Mouse (Mus musculus) ovary, adult 18-20 months (tissue): ENCODE measurements around the gene Glt1d1.

Experiments used
- DNase-seq: peaks from one replicate; pipeline ENCODE4 v3.0.0; 2022; ENCODE audit warnings: low spot score, mixed read lengths

Glt1d1 gene

GRCm38 (mm10) chr5:127632167-127633145 is at the start of gene Glt1d1, which contains the start of gene Slc15a4:
Glt1d1 (plus strand) TSS chr5:127632262.
Slc15a4 (minus strand) TSS chr5:127632897.
- DNase-seq, result no peak

GRCm38 (mm10) chr5:127583658-127584057 is 48.4 kb upstream of the Glt1d1 start:
- DNase-seq, result no peak

GRCm38 (mm10) chr5:127587854-127588253 is 44.2 kb upstream of the Glt1d1 start:
- DNase-seq, result no peak

- DNase-seq, result no peak
Measured at GRCm38 (mm10) chr5:127592406-127592805, 39.7 kb upstream of the Glt1d1 start.

- DNase-seq, result no peak
Measured at GRCm38 (mm10) chr5:127592854-127593253, 39.2 kb upstream of the Glt1d1 start.

GRCm38 (mm10) chr5:127595676-127596075 is 36.4 kb upstream of the Glt1d1 start:
- DNase-seq, result no peak

GRCm38 (mm10) chr5:127596862-127597261 is 35.2 kb upstream of the Glt1d1 start:
- DNase-seq, result no peak

- no peak for DNase-seq
Measured at GRCm38 (mm10) chr5:127602996-127603395, 29.1 kb upstream of the Glt1d1 start.

GRCm38 (mm10) chr5:127607507-127607906 is 24.6 kb upstream of the Glt1d1 start:
- no peak for DNase-seq

- no peak for DNase-seq
Measured at GRCm38 (mm10) chr5:127609191-127609714, 22.8 kb upstream of the Glt1d1 start.

- peak; percentile 23 for DNase-seq
Measured at GRCm38 (mm10) chr5:127610787-127611509, 21.1 kb upstream of the Glt1d1 start.

- DNase-seq, result no peak
Measured at GRCm38 (mm10) chr5:127611881-127612280, 20.2 kb upstream of the Glt1d1 start.

- DNase-seq, result no peak
Measured at GRCm38 (mm10) chr5:127612397-127612796, 19.7 kb upstream of the Glt1d1 start.

- no peak for DNase-seq
Measured at GRCm38 (mm10) chr5:127615459-127615858, 16.6 kb upstream of the Glt1d1 start.

GRCm38 (mm10) chr5:127616151-127616550 is 15.9 kb upstream of the Glt1d1 start:
- DNase-seq, result no peak

- DNase-seq, result peak; percentile 96
Measured at GRCm38 (mm10) chr5:127616884-127617635, 15.0 kb upstream of the Glt1d1 start.

GRCm38 (mm10) chr5:127618834-127619233 is 13.2 kb upstream of the Glt1d1 start:
- no peak for DNase-seq

GRCm38 (mm10) chr5:127620371-127620770 is 11.7 kb upstream of the Glt1d1 start:
- no peak for DNase-seq

- no peak for DNase-seq
Measured at GRCm38 (mm10) chr5:127621108-127621507, 11.0 kb upstream of the Glt1d1 start.

- no peak for DNase-seq
Measured at GRCm38 (mm10) chr5:127624427-127625213, 7.4 kb upstream of the Glt1d1 start.

GRCm38 (mm10) chr5:127627242-127627641 is 4.8 kb upstream of the Glt1d1 start:
- no peak for DNase-seq
